Mouse (Mus musculus): ENCODE results near the gene Naaladl2. TPM values are rescaled to one million over a fixed set of nuclear protein-coding genes. Genes with fewer than 3 reads are reported as not detected.

Gene Naaladl2
- polyA plus RNA-seq, 1 experiment: 0.38 TPM

GRCm38 (mm10) chr3:25124919-25125846, 18.9 kb downstream of the Naaladl2 start:
- H3K4me1 ChIP-seq (ENCODE audit: control insufficient read depth, insufficient read depth, low read length): no peaks in the 10 kb centered on the region
- H3K4me3 ChIP-seq (ENCODE audit: insufficient read depth, low read depth, low read length): no peak overlapping the region
- TF ChIP-seq POLR2A (IDR thresholded peaks at IDR 0.05; ENCODE audit: low read depth, low read length) (no peak), CTCF (conservative IDR thresholded peaks at IDR 0.05; ENCODE audit: insufficient read depth, insufficient read length, low read depth, low read length) (no peak)
- no peaks in the 10 kb centered on the region for H3K36me3 ChIP-seq (ENCODE audit: control insufficient read depth, insufficient read depth, low read length)
- DNase-seq: no peak
- no peak overlapping the region for H3K27ac ChIP-seq (ENCODE audit: insufficient read depth, low read depth, low read length)
- 52% methylated on average over 5 of the region's 5 CpGs for WGBS
- no peaks in the 10 kb centered on the region for H3K27me3 ChIP-seq (replicated peaks; ENCODE audit: control insufficient read depth, insufficient read depth, low read length)

GRCm38 (mm10) chr3:25113107-25113506, 31.0 kb downstream of the Naaladl2 start:
- no peak for TF ChIP-seq CTCF (conservative IDR thresholded peaks at IDR 0.05; ENCODE audit: insufficient read depth, insufficient read length, low read depth, low read length)
- TF ChIP-seq POLR2A (IDR thresholded peaks at IDR 0.05; ENCODE audit: low read depth, low read length): no peak
- Histone ChIP-seq H3K27me3 (replicated peaks; ENCODE audit: control insufficient read depth, insufficient read depth, low read length) (no peaks in the 10 kb centered on the region), H3K4me1 (ENCODE audit: control insufficient read depth, insufficient read depth, low read length) (no peaks in the 10 kb centered on the region), H3K27ac (ENCODE audit: insufficient read depth, low read depth, low read length) (no peak overlapping the region), H3K36me3 (ENCODE audit: control insufficient read depth, insufficient read depth, low read length) (no peaks in the 10 kb centered on the region), H3K4me3 (ENCODE audit: insufficient read depth, low read depth, low read length) (no peak overlapping the region)
- no peak for DNase-seq
- 49% methylated on average over 4 of the region's 4 CpGs for WGBS

DNA sequence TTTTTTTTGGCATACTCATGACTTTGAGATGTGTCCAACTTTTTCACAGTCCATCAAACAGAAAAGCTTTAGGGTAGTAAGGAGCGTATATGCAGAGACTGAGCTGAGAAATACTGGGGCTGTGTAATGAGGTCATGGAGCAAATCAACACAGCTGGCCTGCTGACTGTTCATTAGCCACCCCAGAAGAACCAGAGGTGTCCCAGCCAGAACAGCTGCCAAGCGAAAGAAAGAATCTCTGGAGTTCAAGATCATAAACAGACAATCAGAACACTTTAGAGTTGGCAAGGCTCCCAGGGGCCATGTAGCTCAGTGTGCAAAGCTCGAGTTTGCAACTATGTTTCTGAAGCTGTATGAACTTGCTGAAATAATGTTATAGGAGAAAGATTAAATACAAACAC, 35.1 kb downstream of the Naaladl2 start:
- Histone ChIP-seq H3K27me3 (replicated peaks; ENCODE audit: control insufficient read depth, insufficient read depth, low read length) (no peaks in the 10 kb centered on the region), H3K4me1 (ENCODE audit: control insufficient read depth, insufficient read depth, low read length) (no peaks in the 10 kb centered on the region), H3K27ac (ENCODE audit: insufficient read depth, low read depth, low read length) (no peak overlapping the region), H3K4me3 (ENCODE audit: insufficient read depth, low read depth, low read length) (no peak overlapping the region), H3K36me3 (ENCODE audit: control insufficient read depth, insufficient read depth, low read length) (no peaks in the 10 kb centered on the region)
- DNase-seq: no peak
- WGBS: 43% methylated on average over 3 of the region's 3 CpGs
- no peak for TF ChIP-seq CTCF (conservative IDR thresholded peaks at IDR 0.05; ENCODE audit: insufficient read depth, insufficient read length, low read depth, low read length)
- no peak for TF ChIP-seq POLR2A (IDR thresholded peaks at IDR 0.05; ENCODE audit: low read depth, low read length)

GRCm38 (mm10) chr3:25092986-25093385, 51.1 kb downstream of the Naaladl2 start:
- TF ChIP-seq CTCF (conservative IDR thresholded peaks at IDR 0.05; ENCODE audit: insufficient read depth, insufficient read length, low read depth, low read length): no peak
- no peak for TF ChIP-seq POLR2A (IDR thresholded peaks at IDR 0.05; ENCODE audit: low read depth, low read length)
- H3K27me3 ChIP-seq (replicated peaks; ENCODE audit: control insufficient read depth, insufficient read depth, low read length): no peaks in the 10 kb centered on the region
- H3K4me1 ChIP-seq (ENCODE audit: control insufficient read depth, insufficient read depth, low read length): no peaks in the 10 kb centered on the region
- no peak overlapping the region for H3K27ac ChIP-seq (ENCODE audit: insufficient read depth, low read depth, low read length)
- no peak overlapping the region for H3K4me3 ChIP-seq (ENCODE audit: insufficient read depth, low read depth, low read length)
- H3K36me3 ChIP-seq (ENCODE audit: control insufficient read depth, insufficient read depth, low read length): no peaks in the 10 kb centered on the region
- DNase-seq: no peak
- WGBS: 86% methylated on average over 2 of the region's 2 CpGs

DNA sequence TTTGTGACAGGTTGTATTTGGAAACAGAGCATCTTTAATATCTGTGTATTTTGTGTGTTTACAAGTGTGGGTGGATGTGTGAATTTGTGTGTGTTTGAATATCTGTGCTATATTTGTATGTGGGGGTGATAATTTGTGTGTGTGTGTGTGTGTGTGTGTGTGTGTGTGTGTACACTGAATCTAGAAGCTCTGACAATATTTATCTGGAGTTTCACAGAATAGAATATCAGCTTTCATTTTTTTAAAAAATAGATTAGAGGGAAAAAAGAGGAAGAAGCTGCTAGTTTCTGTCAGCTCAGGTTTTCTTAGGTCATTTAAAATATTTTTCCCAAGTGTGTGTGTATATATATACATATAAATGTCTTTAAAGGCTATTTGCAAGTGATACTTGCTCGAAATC, 68.3 kb downstream of the Naaladl2 start:
- no peaks in the 10 kb centered on the region for H3K4me1 ChIP-seq (ENCODE audit: control insufficient read depth, insufficient read depth, low read length)
- no peaks in the 10 kb centered on the region for H3K27me3 ChIP-seq (replicated peaks; ENCODE audit: control insufficient read depth, insufficient read depth, low read length)
- no peaks in the 10 kb centered on the region for H3K36me3 ChIP-seq (ENCODE audit: control insufficient read depth, insufficient read depth, low read length)
- DNase-seq: no peak
- H3K27ac ChIP-seq (ENCODE audit: insufficient read depth, low read depth, low read length): no peak overlapping the region
- 67% methylated on average over 1 of the region's 1 CpGs for WGBS
- no peak for TF ChIP-seq CTCF (conservative IDR thresholded peaks at IDR 0.05; ENCODE audit: insufficient read depth, insufficient read length, low read depth, low read length)
- TF ChIP-seq POLR2A (IDR thresholded peaks at IDR 0.05; ENCODE audit: low read depth, low read length): no peak
- H3K4me3 ChIP-seq (ENCODE audit: insufficient read depth, low read depth, low read length): no peak overlapping the region

DNA sequence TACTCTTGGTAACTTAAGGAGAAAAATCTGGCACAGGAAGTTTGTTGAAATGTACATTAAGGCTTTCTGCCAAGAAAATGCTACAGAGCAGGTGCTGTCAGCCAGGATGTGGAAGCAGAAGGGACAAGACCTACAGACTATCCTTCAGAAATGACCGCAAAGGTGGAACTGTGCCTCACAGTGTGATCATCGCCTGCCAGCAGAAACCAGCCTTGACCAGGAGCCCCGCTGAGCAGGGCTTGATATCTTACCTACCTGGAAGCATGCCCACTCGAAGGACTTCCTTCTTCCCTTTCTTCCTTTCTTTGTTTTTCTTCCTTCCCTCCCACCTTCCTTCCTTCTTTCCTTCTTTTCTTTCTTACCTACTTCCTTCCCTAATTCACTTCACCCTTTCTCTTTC, 69.8 kb downstream of the Naaladl2 start:
- no peak overlapping the region for H3K27ac ChIP-seq (ENCODE audit: insufficient read depth, low read depth, low read length)
- WGBS: 70% methylated on average over 4 of the region's 4 CpGs

GRCm38 (mm10) chr3:25073821-25074220, 70.2 kb downstream of the Naaladl2 start:
- no peaks in the 10 kb centered on the region for H3K36me3 ChIP-seq (ENCODE audit: control insufficient read depth, insufficient read depth, low read length)
- H3K4me3 ChIP-seq (ENCODE audit: insufficient read depth, low read depth, low read length): no peak overlapping the region
- DNase-seq: no peak
- 82% methylated on average over 6 of the region's 6 CpGs for WGBS
- H3K27me3 ChIP-seq (replicated peaks; ENCODE audit: control insufficient read depth, insufficient read depth, low read length): no peaks in the 10 kb centered on the region
- H3K4me1 ChIP-seq (ENCODE audit: control insufficient read depth, insufficient read depth, low read length): no peaks in the 10 kb centered on the region
- TF ChIP-seq CTCF (conservative IDR thresholded peaks at IDR 0.05; ENCODE audit: insufficient read depth, insufficient read length, low read depth, low read length) (no peak), POLR2A (IDR thresholded peaks at IDR 0.05; ENCODE audit: low read depth, low read length) (no peak)
- H3K27ac ChIP-seq (ENCODE audit: insufficient read depth, low read depth, low read length): no peak overlapping the region

More for the DNA sequence above, 69.8 kb downstream of the Naaladl2 start:
- Histone ChIP-seq H3K36me3 (ENCODE audit: control insufficient read depth, insufficient read depth, low read length) (no peaks in the 10 kb centered on the region), H3K4me3 (ENCODE audit: insufficient read depth, low read depth, low read length) (no peak overlapping the region), H3K27me3 (replicated peaks; ENCODE audit: control insufficient read depth, insufficient read depth, low read length) (no peaks in the 10 kb centered on the region), H3K4me1 (ENCODE audit: control insufficient read depth, insufficient read depth, low read length) (no peaks in the 10 kb centered on the region)
- no peak for TF ChIP-seq POLR2A (IDR thresholded peaks at IDR 0.05; ENCODE audit: low read depth, low read length)
- TF ChIP-seq CTCF (conservative IDR thresholded peaks at IDR 0.05; ENCODE audit: insufficient read depth, insufficient read length, low read depth, low read length): no peak
- DNase-seq: no peak

Data from kidney, adult 2 months (tissue).